Mouse (Mus musculus) heart, embryonic 15.5 days (tissue): ENCODE data around the gene Zdhhc4. TPM values are rescaled to one million over a fixed set of nuclear protein-coding genes. Genes with fewer than 3 reads are reported as not detected.

Experiments
- ATAC-seq: fragments of 200-750 bp; cut with Nextera tagmentation; replicated peaks from 2 replicates; pipeline ENCODE4 v1.8.0; 2017; ENCODE audit warnings: low read depth, moderate TSS enrichment; ENCODE audit not compliant: insufficient number of reproducible peaks, insufficient read depth, low FRiP score
- H3K27ac ChIP-seq: fragments of 300-500 bp; sonication (generic); 2 replicates; pipeline ENCODE4 v1.5.1; 2015; ENCODE audit warnings: mild to moderate bottlenecking, inconsistent platforms
- H3K27me3 ChIP-seq: fragments of 300-500 bp; sonication (generic); 2 replicates; pipeline ENCODE4 v1.6.1; 2015; ENCODE audit warnings: inconsistent platforms
- H3K36me3 ChIP-seq: fragments of 300-500 bp; sonication (generic); 2 replicates; pipeline ENCODE4 v1.6.1; 2015; ENCODE audit warnings: mild to moderate bottlenecking, inconsistent platforms
- H3K4me1 ChIP-seq: fragments of 300-500 bp; sonication (generic); replicated peaks from 2 replicates; pipeline ENCODE4 v1.6.1; 2015; ENCODE audit warnings: inconsistent platforms
- H3K4me2 ChIP-seq: fragments of 300-500 bp; sonication (generic); 2 replicates; pipeline ENCODE4 v1.6.1; 2015; ENCODE audit warnings: inconsistent platforms, mild to moderate bottlenecking, moderate library complexity
- H3K4me3 ChIP-seq: fragments of 300-500 bp; sonication (generic); 2 replicates; pipeline ENCODE4 v1.5.1; 2015; ENCODE audit warnings: mild to moderate bottlenecking, inconsistent platforms
- H3K9ac ChIP-seq: fragments of 300-500 bp; sonication (generic); 2 replicates; pipeline ENCODE4 v1.6.1; 2015; ENCODE audit warnings: mild to moderate bottlenecking, inconsistent platforms
- H3K9me3 ChIP-seq: fragments of 300-500 bp; sonication (generic); replicated peaks from 2 replicates; pipeline ENCODE4 v1.6.1; 2016; ENCODE audit warnings: inconsistent platforms
- WGBS: fragments of 180-500 bp; shearing (Covaris S2); methylation state at CpG from one replicate; pipeline ENCODE4 v1.1.7; 2015; ENCODE audit warnings: mixed read lengths; 5-methylcytosine and 5-hydroxymethylcytosine counted together
- polyA plus RNA-seq: library from polyadenylated mRNA; unstranded; fragments of >200 nt; fragmentation: Nextera tagmentation; extraction: Ambion mirVana; gene quantifications from 2 replicates; pipeline ENCODE4 v1.2.1, GENCODE M21; 2015

The Zdhhc4 gene
- polyA plus RNA-seq, 1 experiment from 2014 or later = 49.8 TPM

DNA sequence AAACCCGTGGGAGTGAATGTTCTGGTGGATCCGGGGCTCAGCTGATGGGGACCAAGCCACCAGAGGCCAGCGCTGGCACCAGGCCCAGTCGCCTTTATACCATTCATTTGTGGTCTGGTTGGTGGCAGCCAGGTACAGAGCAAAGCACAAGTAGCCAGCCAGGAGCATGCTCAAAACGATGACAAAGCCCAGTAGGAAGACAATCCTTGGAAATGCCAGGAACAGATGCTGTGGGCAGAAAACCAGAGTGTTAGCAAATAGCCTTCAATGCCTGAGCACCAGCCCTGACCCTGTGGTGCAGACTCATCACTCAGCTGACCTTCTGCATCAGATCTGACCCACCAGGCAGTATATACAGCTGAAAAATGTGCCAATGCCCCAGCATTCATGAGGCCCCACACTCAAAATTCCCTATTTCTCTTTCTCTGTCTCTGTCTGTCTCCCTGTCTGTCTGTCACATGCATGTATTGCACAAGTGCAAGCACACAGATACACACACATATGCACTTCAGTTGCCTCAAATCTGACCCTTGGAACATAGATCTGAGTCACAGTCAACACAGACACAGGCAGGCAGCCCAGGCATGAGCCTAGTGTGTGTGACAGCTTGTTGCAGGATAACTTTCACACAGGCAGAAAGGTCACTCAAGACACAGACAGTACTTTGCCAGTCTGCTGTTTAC, 12.3 kb downstream of the Zdhhc4 start:
- Histone ChIP-seq H3K27me3 (no peaks in the 10 kb centered on the region), H3K9me3 (no peaks in the 10 kb centered on the region), H3K36me3 (peaks cover 32% of the 10 kb centered on the region), H3K4me2 (no peak overlapping the region), H3K4me1 (peaks cover 18% of the 10 kb centered on the region), H3K4me3 (no peak overlapping the region), H3K27ac (no peak overlapping the region), H3K9ac (no peak overlapping the region)
- 86% methylated on average over 5 of the region's 5 CpGs for WGBS
- no peak for ATAC-seq

DNA sequence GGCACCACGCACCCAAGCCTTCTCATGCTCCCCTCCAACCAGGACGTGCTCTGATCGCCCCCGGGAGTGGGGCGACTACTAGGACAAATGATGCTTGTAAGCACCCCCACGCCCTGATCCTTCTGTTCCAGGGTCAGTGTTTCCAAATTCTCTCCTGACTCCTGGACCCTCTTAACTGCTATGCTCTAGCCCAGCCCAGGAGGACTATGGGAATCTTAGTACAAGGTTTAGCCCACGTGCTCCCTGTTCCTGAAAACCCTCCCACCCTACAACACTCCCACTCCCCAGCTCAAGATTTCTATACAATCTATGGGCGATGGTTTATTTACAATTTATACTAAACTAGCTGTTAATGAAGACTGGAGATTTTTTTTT, 13.6 kb downstream of the Zdhhc4 start:
- H3K4me1 ChIP-seq = peaks cover 18% of the 10 kb centered on the region
- no peak for ATAC-seq
- H3K9ac ChIP-seq = no peak overlapping the region
- H3K27me3 ChIP-seq = no peaks in the 10 kb centered on the region
- H3K27ac ChIP-seq = no peak overlapping the region
- no peaks in the 10 kb centered on the region for H3K9me3 ChIP-seq
- 14% methylated on average over 8 of the region's 8 CpGs for WGBS
- peaks cover 34% of the 10 kb centered on the region for H3K36me3 ChIP-seq
- H3K4me2 ChIP-seq = peak overlapping the region; percentile 92
- H3K4me3 ChIP-seq = peak overlapping the region; percentile 93

DNA sequence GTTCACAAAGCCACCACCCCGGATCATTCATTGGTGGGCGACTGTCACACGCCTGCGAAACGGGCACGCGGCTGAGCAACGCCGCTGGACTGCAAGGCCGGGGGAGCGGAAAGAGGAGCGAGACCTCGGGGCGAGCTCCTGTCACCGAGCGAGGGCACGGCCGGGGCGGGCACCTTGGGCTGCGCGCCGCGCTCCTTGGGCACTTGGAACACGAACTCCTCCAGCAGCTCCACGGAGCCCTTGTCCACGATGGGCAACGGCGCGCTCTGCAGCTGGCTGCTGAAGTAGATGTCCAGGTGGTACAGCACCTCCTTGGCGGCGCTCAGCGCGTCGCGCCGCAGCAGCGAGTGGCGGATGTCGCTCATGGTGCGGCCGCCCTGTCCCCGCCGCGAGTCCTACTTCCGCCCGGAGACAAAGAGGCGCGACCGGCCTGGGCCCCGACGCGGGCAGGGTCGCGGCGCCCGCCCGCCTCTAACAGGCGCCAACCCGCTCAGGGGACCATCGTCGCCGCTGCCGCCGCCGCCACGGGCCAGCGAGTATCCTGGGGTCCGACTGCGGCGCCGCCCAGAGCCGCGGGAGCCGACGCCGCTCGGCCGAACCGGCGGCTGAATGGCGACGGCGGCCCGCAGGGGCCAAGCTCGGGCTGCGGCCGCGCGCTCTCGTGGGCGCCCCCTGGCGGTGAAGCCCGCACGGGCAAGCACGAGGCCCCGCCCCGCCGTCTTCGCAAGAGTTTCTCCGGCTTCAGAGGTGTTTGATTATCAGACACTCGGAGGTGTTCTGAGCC, 14.1 kb downstream of the Zdhhc4 start, which contains the start of gene E130309D02Rik:
E130309D02Rik (minus strand) TSS at position 631 of the 784 bp plus-strand sequence.
- Histone ChIP-seq H3K4me2 (peak within 1 kb of the TSS; percentile 92), H3K9ac (peak within 1 kb of the TSS; percentile 92), H3K27me3 (no peaks in the 10 kb centered on the region), H3K27ac (peak within 1 kb of the TSS; percentile 92), H3K9me3 (no peaks in the 10 kb centered on the region), H3K4me1 (peaks cover 18% of the 10 kb centered on the region), H3K4me3 (peak within 1 kb of the TSS; percentile 93), H3K36me3 (peaks cover 34% of the 10 kb centered on the region)
- WGBS = under 1% methylated on average over 98 of the region's 101 CpGs
- peak; percentile 82 for ATAC-seq

DNA sequence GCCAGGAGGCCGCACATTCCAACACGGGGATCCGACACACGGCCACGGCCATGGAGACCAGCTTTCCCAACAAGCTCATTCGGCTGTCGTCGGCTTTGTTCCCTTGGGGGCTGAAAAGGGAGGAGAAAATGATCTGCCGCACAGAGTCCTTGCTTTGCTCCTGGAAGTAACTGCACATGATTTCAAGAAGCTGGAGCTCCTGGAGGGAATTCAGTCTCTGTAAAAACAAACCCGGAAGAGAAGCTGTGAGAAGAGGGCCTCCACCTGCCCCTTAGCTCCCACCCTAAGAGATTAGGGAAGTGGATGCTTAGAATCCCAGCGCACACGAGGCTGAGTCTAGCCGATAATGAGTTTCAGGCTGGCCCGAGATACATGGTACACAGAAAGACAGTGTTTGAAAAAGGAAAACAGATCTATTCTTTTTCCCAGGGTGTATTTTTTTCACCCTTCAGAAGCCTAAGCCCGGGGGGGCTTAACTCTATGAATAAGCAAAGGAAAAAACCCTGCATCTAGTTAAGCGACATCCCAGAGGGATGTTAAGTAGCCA, 14.8 kb downstream of the Zdhhc4 start:
- Histone ChIP-seq H3K9me3 (no peaks in the 10 kb centered on the region), H3K27me3 (no peaks in the 10 kb centered on the region), H3K4me2 (peak overlapping the region; percentile 92), H3K4me3 (peak overlapping the region; percentile 93), H3K4me1 (peaks cover 19% of the 10 kb centered on the region), H3K36me3 (peaks cover 34% of the 10 kb centered on the region), H3K9ac (peak overlapping the region; percentile 92), H3K27ac (peak overlapping the region; percentile 92)
- whole genome bisulfite sequencing = 3% methylated on average over 16 of the region's 16 CpGs
- no peak for ATAC-seq

DNA sequence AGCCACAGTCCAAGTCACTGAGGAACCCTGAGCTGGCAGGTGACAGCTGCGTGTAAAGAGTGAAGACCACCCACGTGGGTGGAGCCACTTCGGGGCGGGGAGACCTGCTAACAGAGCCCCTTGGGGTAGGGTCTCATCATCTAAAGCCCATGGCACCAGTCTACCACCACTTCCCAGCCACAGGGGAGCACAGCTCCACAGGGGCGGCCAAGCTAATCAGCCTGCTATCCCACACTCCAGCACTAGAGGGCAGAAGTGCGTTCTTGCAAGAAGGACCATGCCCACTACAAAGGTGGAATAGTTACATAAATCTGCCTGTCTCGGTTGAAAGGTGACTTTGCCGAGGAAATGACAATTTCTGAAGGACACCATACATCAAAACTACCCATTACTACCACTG, 17.2 kb downstream of the Zdhhc4 start:
- 64% methylated on average over 8 of the region's 8 CpGs for WGBS
- Histone ChIP-seq H3K27me3 (no peaks in the 10 kb centered on the region), H3K9me3 (no peaks in the 10 kb centered on the region), H3K27ac (no peak overlapping the region), H3K36me3 (peaks cover 48% of the 10 kb centered on the region), H3K4me3 (no peak overlapping the region), H3K4me2 (no peak overlapping the region), H3K9ac (no peak overlapping the region), H3K4me1 (peaks cover 22% of the 10 kb centered on the region)
- ATAC-seq = no peak

DNA sequence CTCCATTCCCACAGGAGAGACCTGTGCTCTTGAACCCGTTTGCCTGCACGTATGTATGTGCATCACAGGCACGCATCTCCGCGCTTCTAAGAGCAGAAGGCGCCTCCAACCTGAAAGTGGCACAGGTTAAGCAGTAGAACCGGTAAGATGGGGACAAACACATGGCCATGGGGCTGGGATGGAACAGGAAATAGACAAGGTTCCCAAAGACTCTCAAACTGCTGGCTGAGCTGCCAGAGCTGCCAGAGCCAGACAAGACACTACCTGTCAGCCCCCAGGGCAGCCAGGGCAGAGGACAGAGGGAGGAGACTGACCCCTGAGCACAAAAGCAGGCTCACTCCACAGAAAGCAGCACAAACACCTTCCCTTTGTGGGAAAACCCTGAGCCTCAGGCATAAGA, 19.1 kb downstream of the Zdhhc4 start:
- Histone ChIP-seq H3K9me3 (no peaks in the 10 kb centered on the region), H3K9ac (no peak overlapping the region), H3K27me3 (no peaks in the 10 kb centered on the region), H3K4me2 (no peak overlapping the region), H3K4me3 (no peak overlapping the region), H3K4me1 (peaks cover 20% of the 10 kb centered on the region), H3K36me3 (peaks cover 66% of the 10 kb centered on the region), H3K27ac (no peak overlapping the region)
- no peak for ATAC-seq
- WGBS = 94% methylated on average over 7 of the region's 7 CpGs

DNA sequence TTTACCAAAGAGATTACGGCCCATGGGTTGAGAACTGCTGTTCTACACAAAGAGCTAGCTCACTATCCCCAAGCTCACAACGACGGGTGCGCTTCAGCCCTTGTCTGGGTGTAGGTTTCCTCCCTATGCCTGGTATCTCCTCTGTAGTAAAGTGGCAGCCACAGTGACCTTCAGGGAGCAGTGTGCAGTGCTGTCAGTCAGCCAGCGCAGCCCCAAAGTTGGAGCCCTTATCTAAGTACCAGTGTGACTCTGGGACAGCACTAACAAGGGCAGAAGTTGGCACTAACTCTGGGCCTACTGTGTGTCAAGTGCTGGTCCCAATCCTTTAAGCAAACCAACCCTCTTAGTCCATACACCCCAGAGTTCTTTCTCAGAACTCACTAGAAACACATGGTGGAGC, 20.2 kb downstream of the Zdhhc4 start:
- Histone ChIP-seq H3K36me3 (peaks cover 70% of the 10 kb centered on the region), H3K27ac (peak overlapping the region; percentile 54), H3K4me2 (no peak overlapping the region), H3K4me3 (no peak overlapping the region), H3K27me3 (no peaks in the 10 kb centered on the region), H3K4me1 (peaks cover 13% of the 10 kb centered on the region), H3K9me3 (no peaks in the 10 kb centered on the region), H3K9ac (no peak overlapping the region)
- WGBS = 61% methylated on average over 5 of the region's 5 CpGs
- ATAC-seq = peak; percentile 48; the same call in 1 of the 2 replicates

DNA sequence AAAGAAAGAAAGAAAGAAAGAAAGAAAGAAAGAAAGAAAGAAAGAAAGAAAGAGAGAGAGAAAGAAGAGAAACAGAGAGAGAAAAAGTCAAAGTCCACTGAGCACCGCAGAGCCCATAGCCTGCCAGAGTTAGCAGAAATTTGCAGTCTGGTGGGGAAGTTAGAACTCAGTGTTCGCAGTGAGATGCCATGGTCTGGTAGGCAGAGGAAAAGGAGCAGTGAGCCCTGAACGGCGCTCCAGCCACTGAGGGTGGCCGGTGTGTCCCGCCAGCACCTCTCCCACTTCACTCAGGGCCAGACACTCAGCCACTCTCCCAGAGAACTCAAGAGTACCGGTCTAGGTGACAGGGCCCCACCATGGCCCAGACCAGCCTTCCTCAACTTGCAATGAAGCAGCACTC, 24.8 kb downstream of the Zdhhc4 start:
- Histone ChIP-seq H3K27me3 (no peaks in the 10 kb centered on the region), H3K27ac (no peak overlapping the region), H3K9ac (no peak overlapping the region), H3K9me3 (no peaks in the 10 kb centered on the region), H3K4me1 (peaks cover 7% of the 10 kb centered on the region), H3K4me3 (no peak overlapping the region), H3K4me2 (no peak overlapping the region), H3K36me3 (peaks cover 75% of the 10 kb centered on the region)
- WGBS = 89% methylated on average over 7 of the region's 7 CpGs
- no peak for ATAC-seq

DNA sequence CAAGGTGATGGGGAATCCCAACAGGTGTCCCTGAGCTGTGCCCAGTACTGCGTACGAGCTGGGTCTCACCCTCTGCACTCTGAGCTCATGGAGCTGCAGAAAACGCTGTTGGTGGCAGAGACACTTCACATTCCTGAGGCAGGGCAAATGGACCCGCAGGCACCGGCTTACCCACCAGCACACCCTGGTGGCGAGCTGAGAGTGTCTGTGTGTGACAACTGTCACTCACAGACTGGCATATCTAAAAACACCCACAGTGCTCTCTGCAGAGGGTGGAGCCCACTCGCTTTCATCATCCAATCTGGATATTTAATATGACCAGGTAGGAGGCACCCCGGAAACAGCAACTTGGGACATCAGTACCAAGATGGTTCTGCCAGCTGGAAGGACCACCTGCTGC, 27.8 kb downstream of the Zdhhc4 start:
- H3K4me1 ChIP-seq = peaks cover 14% of the 10 kb centered on the region
- no peak overlapping the region for H3K4me3 ChIP-seq
- no peak overlapping the region for H3K4me2 ChIP-seq
- 61% methylated on average over 8 of the region's 8 CpGs for WGBS
- H3K9me3 ChIP-seq = no peaks in the 10 kb centered on the region
- H3K9ac ChIP-seq = no peak overlapping the region
- peaks cover 51% of the 10 kb centered on the region for H3K36me3 ChIP-seq
- H3K27ac ChIP-seq = no peak overlapping the region
- no peak for ATAC-seq
- H3K27me3 ChIP-seq = no peaks in the 10 kb centered on the region

DNA sequence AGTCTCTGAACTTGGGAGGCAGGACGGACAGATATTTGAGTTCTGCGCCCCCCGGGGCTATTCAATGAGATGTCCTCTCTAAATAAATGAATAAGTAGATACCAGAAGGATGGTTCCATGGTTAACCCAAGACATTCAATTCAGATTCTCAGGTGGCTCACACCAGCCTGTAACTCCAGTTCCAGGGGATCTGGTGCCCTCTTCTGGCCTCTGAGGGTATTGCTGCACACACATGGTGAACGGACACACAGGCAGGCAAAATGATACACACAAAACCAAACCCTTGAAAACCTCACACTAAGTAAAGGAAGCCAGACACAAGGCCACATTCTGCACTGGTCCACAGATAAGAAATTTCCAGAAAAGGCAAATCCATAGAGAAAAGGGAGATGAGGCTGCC, 29.4 kb downstream of the Zdhhc4 start:
- H3K36me3 ChIP-seq = peaks cover 35% of the 10 kb centered on the region
- no peak overlapping the region for H3K4me3 ChIP-seq
- H3K4me2 ChIP-seq = no peak overlapping the region
- no peak for ATAC-seq
- H3K27me3 ChIP-seq = peaks cover under 1% of the 10 kb centered on the region; the same call in 1 of the 2 replicates
- WGBS = 93% methylated on average over 4 of the region's 4 CpGs
- H3K4me1 ChIP-seq = peaks cover 14% of the 10 kb centered on the region
- no peak overlapping the region for H3K9ac ChIP-seq
- no peak overlapping the region for H3K27ac ChIP-seq
- no peaks in the 10 kb centered on the region for H3K9me3 ChIP-seq

DNA sequence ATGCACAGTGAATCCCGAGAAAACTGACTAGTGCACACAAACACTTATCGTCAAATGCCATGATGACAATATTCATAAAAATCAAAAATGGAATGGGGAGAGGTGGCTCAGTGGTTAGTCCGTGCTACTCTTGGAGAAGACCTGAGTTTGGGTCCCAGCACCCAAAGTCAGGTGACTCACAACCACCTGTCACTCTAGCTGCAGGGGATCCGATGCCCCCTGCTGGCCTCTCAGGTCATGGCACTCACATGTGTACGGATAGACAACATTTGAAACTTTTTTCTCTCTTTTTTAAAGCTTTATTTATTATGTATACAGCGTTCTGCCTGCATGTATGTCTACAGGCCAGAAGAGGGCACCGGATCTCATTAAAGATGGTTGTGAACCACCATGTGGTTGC, 30.7 kb downstream of the Zdhhc4 start:
- Histone ChIP-seq H3K4me1 (peaks cover 21% of the 10 kb centered on the region), H3K4me3 (no peak overlapping the region), H3K36me3 (peaks cover 34% of the 10 kb centered on the region), H3K4me2 (no peak overlapping the region), H3K9ac (no peak overlapping the region), H3K27ac (no peak overlapping the region), H3K9me3 (no peaks in the 10 kb centered on the region), H3K27me3 (peaks cover 13% of the 10 kb centered on the region)
- WGBS = 91% methylated on average over 7 of the region's 7 CpGs
- ATAC-seq = no peak
